ENCODE assay signal across 8 mouse cellular contexts in genomic region chr9:77751091-77751521, GRCm38 (mm10). TPM values are rescaled to one million over a fixed set of nuclear protein-coding genes. Genes with fewer than 3 reads are reported as not detected.
DNase-seq lines count a peak whose midpoint lies in the region; ATAC-seq and TF ChIP-seq lines count a peak whose summit lies in the region.

No protein-coding gene starts in this region.

- no peaks in the 10 kb centered on the region for H3K36me3 ChIP-seq in liver, embryonic 15.5 days (replicated peaks)
- no peaks in the 10 kb centered on the region for H3K36me3 ChIP-seq in stomach, embryonic 16.5 days (ENCODE audit: control insufficient read depth, insufficient read depth, low read length)

- peak; percentile 4 for ATAC-seq in activated CD4-positive, CD25-positive, alpha-beta regulatory T cell, adult 4 months
- peak; percentile 4; the same call in 1 of the 2 replicates for ATAC-seq in granulocyte monocyte progenitor cell, adult 5-6 weeks (replicated peaks; ENCODE audit: poor library complexity, severe bottlenecking)
- ATAC-seq in liver, embryonic 15.5 days (ENCODE audit: insufficient read depth): no peak
- ATAC-seq in stomach, embryonic 16.5 days (ENCODE audit: insufficient read depth, low FRiP score): no peak

- peak overlapping the region; percentile 75 for H3K9ac ChIP-seq in liver, embryonic 15.5 days
- peak overlapping the region; percentile 77 for H3K9ac ChIP-seq in stomach, embryonic 16.5 days (ENCODE audit: low read length)

- H3K4me2 ChIP-seq in liver, embryonic 15.5 days: peak overlapping the region; percentile 97
- peak overlapping the region; percentile 90 for H3K4me2 ChIP-seq in stomach, embryonic 16.5 days (ENCODE audit: low read depth, low read length)

- H3K9me3 ChIP-seq in liver, embryonic 15.5 days (replicated peaks): no peaks in the 10 kb centered on the region
- H3K9me3 ChIP-seq in stomach, embryonic 16.5 days (replicated peaks; ENCODE audit: control insufficient read depth, low read length): no peaks in the 10 kb centered on the region

- H3K4me1 ChIP-seq in liver, embryonic 15.5 days (replicated peaks): peaks cover 32% of the 10 kb centered on the region
- H3K4me1 ChIP-seq in stomach, embryonic 16.5 days (ENCODE audit: control insufficient read depth, insufficient read depth, low read length): peaks cover 14% of the 10 kb centered on the region; the same call in 1 of the 2 replicates

- DNase-seq in layer of hippocampus, adult 2 months (ENCODE audit: low spot score in 2 of 2): peak in 1 of 2 experiments; percentile 25
- no peak for DNase-seq in layer of hippocampus, postnatal 10 days (ENCODE audit: low spot score in 2 of 2)
- no peak for DNase-seq in adrenal gland, postnatal 10 days
- DNase-seq in left cerebral cortex, adult 11 months (ENCODE audit: low spot score): no peak

- peaks cover 13% of the 10 kb centered on the region; the same call in 1 of the 2 replicates for H3K27me3 ChIP-seq in liver, embryonic 15.5 days
- H3K27me3 ChIP-seq in stomach, embryonic 16.5 days (ENCODE audit: control insufficient read depth, insufficient read depth, low read length): no peaks in the 10 kb centered on the region

- no peak for TF ChIP-seq CTCF in layer of hippocampus, adult 2 months (conservative IDR thresholded peaks at IDR 0.05)

- H3K27ac ChIP-seq in layer of hippocampus, adult 2 months: peak overlapping the region; percentile 98
- H3K27ac ChIP-seq in liver, embryonic 15.5 days (replicated peaks): peak overlapping the region; percentile 92
- peak overlapping the region; percentile 91 for H3K27ac ChIP-seq in stomach, embryonic 16.5 days (ENCODE audit: low read length)

- under 1% methylated on average over 12 of the region's 12 CpGs for WGBS in liver, embryonic 15.5 days (ENCODE audit: insufficient replicate concordance)
- 1% methylated on average over 12 of the region's 12 CpGs for WGBS in stomach, embryonic 16.5 days

- peak overlapping the region; percentile 68 for H3K4me3 ChIP-seq in layer of hippocampus, adult 2 months
- peak overlapping the region; percentile 76 for H3K4me3 ChIP-seq in liver, embryonic 15.5 days (replicated peaks)
- peak overlapping the region; percentile 75 for H3K4me3 ChIP-seq in stomach, embryonic 16.5 days (replicated peaks; ENCODE audit: low read length)

RNA-seq across cellular contexts. Expression of gene Gclc, which starts 3.2 kb away (rescaled TPM):
- 10 to 100 TPM; 45.3 to 46.2 TPM for total RNA-seq in layer of hippocampus, adult 2 months (2021)
- total RNA-seq in layer of hippocampus, postnatal 10 days (2021): 10 to 100 TPM; 35.7 to 36.0 TPM
- 1 to 10 TPM; 8.5 to 9.1 TPM for polyA plus RNA-seq in activated CD4-positive, CD25-positive, alpha-beta regulatory T cell, adult 4 months (2017; shearing (Covaris generic))
- 44.6 and 47.5 TPM in 2 replicates for total RNA-seq in granulocyte monocyte progenitor cell, adult 5-6 weeks (2014; fragmentation: Nextera tagmentation)
- total RNA-seq in granulocyte monocyte progenitor cell, adult 5-6 weeks (2017): 52.3 and 56.8 TPM in 2 replicates
- 24.9 and 28.6 TPM in 2 replicates for polyA plus RNA-seq in liver, embryonic 15.5 days (2015; fragmentation: Nextera tagmentation; extraction: Ambion mirVana)
- 9.8 and 10.9 TPM in 2 replicates for polyA plus RNA-seq in stomach, embryonic 16.5 days (2015; fragmentation: Nextera tagmentation; extraction: Ambion mirVana)
- 10 to 100 TPM; 41.3 to 56.4 TPM for total RNA-seq in adrenal gland, postnatal 10 days (2021)

Comparison
In these comparisons a context has a peak if more than half of its experiments do, and no peak if none do; other contexts are left out.
1. ATAC-seq: peak in activated CD4-positive, CD25-positive, alpha-beta regulatory T cell, adult 4 months (single experiment) and granulocyte monocyte progenitor cell, adult 5-6 weeks (single experiment); none in liver, embryonic 15.5 days (single experiment) and stomach, embryonic 16.5 days (single experiment).
2. Peak in every context shown above with its lines, with median percentiles within 50 percentile points of each other: H3K27ac ChIP-seq and H3K4me3 ChIP-seq.